Mouse (Mus musculus) regulatory T cell (primary cell): Measurements from ENCODE around the gene Spo11.

Experiments used
- in situ Hi-C: fragments of 300-600 bp; cut with MboI, MseI; formaldehyde crosslinking; loops from one replicate; pipeline ENCODE4 v1.15.1; 2025; ENCODE audit warnings: high pct_unique_total_duplicates

Gene Spo11

GRCm38 (mm10) chr2:173003737-173004136 lies 26.2 kb downstream of the Spo11 start:
- in situ Hi-C loops, result loop anchor here (5.0 kb wide), 1 partner anchor 79 kb away; no protein-coding TSS in a partner anchor

- in situ Hi-C loops, result no loop called here
These were observed 32.8 kb downstream of the Spo11 start for GRCm38 (mm10) chr2:173010220-173010717.

GRCm38 (mm10) chr2:173011440-173011839 lies 33.9 kb downstream of the Spo11 start:
- in situ Hi-C loops, result no loop called here

DNA sequence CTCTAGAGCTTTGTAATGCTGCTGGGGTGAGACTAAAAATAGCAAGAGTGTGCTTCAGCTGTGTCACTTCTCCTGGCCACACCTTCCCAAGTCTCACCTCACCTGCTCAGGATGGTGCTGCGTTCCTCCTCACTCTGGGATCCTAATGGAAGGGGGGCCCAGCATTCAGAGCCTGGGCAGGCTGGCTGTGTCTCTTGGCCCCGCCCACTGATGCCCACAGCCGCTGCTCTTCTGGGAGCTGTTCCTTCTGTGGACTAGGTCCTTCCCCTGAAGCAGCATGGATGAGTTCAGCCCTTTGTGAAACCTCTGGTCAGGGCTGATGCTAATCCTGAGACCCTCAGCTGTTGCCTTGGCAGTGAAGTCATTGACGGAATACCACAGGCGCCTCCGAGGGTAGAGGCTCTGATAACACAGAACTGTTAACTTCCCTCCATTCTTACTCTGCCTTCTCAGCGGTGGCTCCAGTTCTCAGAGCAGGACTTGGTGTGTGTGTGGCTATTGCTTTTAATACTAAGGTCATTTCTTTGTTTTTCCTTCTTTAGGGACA lies 37.3 kb downstream of the Spo11 start:
- in situ Hi-C loops, result no loop called here

- in situ Hi-C loops, result no loop called here
These were observed 40.4 kb downstream of the Spo11 start for GRCm38 (mm10) chr2:173017940-173018339.

GRCm38 (mm10) chr2:173018618-173019017 lies 41.1 kb downstream of the Spo11 start:
- in situ Hi-C loops, result no loop called here

GRCm38 (mm10) chr2:173019322-173019721 lies 41.8 kb downstream of the Spo11 start:
- in situ Hi-C loops, result no loop called here

- in situ Hi-C loops, result loop anchor here (5.0 kb wide), 1 partner anchor 1308 kb away; no protein-coding TSS in a partner anchor
These were observed 42.3 kb downstream of the Spo11 start for GRCm38 (mm10) chr2:173019790-173020189.

DNA sequence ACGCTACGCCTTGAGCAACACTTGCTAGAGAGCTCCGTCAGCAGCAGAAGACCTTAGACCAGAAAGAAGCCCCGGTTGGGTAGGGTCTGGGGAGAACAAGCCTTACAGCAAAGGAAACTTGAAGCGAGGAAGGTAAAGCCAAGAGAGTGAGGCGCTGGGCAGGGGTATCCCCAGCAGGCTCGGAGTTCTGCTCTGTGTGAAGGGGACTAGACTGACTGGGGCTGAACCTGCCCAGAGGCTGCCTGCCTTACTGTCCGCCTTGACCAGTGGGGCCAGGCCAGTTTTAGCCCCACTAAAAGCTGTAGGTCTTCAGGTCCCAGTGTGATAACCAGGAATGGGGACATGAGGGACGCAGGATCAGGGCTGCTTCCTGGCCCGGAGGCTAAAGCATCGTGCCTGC lies 42.9 kb downstream of the Spo11 start, which contains the start of gene Rbm38:
Gene Rbm38 (plus strand): TSS at position 69 of the 400 bp plus-strand sequence.
- in situ Hi-C loops, result loop anchor here (5.0 kb wide), 1 partner anchor 1307 kb away; no protein-coding TSS in a partner anchor

DNA sequence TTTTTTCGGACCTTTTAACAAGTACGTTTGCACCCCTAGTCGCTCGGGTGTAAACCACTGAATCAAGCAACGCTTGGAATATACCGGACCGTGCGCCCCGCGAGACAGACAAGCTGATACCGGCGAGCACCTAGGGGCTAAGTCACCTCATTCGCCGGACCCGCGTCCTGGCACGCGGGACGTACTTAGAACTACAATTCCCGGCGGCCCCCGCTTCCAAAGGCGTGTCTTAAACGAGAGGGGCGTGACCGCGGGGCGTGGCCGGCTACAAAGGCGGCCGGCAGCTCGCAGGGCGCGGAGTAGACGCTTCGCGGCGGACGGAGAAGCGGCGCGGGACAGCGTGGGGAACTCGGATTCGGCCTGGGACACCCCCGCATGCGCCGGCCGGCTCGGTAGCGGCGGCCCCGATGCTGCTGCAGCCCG lies 44.1 kb downstream of the Spo11 start:
- in situ Hi-C loops, result loop anchor here (5.0 kb wide), 1 partner anchor 1306 kb away; no protein-coding TSS in a partner anchor

GRCm38 (mm10) chr2:173022056-173022681 lies 44.7 kb downstream of the Spo11 start:
- in situ Hi-C loops, result loop anchor here (5.0 kb wide), 1 partner anchor 1305 kb away; no protein-coding TSS in a partner anchor

- in situ Hi-C loops, result loop anchor here (5.0 kb wide), 1 partner anchor 1304 kb away; no protein-coding TSS in a partner anchor
These were observed 45.3 kb downstream of the Spo11 start for GRCm38 (mm10) chr2:173022813-173023212.

GRCm38 (mm10) chr2:173023371-173023851 lies 45.9 kb downstream of the Spo11 start:
- in situ Hi-C loops, result loop anchor here (5.0 kb wide), 1 partner anchor 1304 kb away; no protein-coding TSS in a partner anchor

DNA sequence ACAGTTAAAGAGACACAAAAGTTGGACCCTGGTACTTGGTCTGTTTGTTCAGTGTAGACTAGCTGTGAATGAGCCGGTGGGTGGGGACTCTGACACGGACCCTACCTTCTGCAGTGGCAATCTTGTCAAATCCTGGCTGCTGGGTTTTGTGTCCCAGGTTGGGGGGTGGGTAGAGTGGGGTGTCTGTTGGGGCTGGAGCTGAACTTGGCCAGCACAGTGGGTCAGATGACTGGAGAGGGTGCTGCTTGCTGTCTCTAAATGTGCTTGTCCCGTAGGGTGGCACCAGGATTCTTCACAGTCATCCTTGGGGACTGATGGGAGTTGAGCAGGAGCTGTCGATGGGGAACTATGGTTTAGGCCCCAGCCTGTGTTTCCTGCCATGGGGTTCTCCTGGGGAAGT lies 46.5 kb downstream of the Spo11 start:
- in situ Hi-C loops, result loop anchor here (5.0 kb wide), 1 partner anchor 1303 kb away; no protein-coding TSS in a partner anchor

DNA sequence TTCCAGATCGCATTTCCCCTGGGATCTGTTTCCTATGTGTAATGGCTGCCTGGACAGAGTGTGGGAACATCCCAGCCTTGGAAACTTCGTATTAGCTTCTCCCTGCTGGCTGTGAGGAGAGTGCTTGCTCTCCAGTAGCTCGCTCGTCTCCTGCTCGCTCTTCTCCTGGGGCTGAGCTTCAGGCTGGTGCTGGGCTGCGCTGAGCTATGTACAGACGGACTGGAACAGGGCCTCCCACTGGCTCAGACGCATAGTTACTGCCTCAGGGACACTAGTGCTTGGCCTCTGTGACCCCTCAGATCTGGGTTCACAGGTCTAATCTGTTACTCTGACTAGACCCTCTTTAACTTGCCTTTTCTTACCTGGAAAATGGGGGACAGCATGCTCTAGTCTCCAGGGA lies 46.9 kb downstream of the Spo11 start:
- in situ Hi-C loops, result loop anchor here (5.0 kb wide), 1 partner anchor 1303 kb away; no protein-coding TSS in a partner anchor

DNA sequence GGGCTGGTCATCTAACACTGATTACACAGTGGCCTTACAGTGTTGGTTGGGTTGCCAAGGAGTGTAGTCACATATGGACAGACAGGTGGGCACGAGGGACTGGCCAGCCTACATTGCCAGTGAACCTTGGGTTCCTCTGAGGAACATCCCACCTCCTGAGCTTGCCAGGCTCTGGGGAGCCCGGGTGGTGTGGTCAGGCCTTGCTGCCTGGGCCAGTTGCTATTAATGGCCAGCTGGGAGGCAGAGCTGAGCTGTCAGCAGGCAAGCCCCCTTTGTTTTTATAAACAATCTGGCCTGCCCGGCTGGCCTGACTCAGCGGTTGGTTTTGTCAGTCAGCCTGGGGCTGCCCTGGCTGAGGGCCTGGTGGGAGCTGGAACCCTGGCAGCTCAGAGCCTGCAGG lies 47.4 kb downstream of the Spo11 start:
- in situ Hi-C loops, result loop anchor here (5.0 kb wide), 1 partner anchor 1302 kb away; no protein-coding TSS in a partner anchor

DNA sequence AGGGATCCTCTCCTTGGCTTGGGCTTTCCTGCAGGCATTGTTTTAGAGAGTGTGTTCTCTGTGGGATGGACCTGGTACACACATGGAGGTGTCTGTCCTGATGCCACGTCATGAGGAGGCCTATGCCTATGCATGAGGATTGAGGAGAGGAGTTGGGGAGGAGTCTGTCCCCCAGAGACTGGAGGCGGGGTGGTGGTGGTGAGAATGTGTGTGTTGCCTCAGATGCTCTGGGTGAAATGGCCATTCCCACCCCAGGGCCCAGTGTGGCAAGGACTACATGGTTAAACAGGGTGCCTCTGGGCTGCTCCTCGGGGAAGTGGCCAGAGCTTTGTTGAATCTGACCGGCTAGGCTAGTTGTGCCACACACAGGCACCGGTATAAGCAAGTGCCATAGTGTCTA lies 48.8 kb downstream of the Spo11 start:
- in situ Hi-C loops, result no loop called here

- in situ Hi-C loops, result no loop called here
These were observed 49.2 kb downstream of the Spo11 start for GRCm38 (mm10) chr2:173026688-173027131.

DNA sequence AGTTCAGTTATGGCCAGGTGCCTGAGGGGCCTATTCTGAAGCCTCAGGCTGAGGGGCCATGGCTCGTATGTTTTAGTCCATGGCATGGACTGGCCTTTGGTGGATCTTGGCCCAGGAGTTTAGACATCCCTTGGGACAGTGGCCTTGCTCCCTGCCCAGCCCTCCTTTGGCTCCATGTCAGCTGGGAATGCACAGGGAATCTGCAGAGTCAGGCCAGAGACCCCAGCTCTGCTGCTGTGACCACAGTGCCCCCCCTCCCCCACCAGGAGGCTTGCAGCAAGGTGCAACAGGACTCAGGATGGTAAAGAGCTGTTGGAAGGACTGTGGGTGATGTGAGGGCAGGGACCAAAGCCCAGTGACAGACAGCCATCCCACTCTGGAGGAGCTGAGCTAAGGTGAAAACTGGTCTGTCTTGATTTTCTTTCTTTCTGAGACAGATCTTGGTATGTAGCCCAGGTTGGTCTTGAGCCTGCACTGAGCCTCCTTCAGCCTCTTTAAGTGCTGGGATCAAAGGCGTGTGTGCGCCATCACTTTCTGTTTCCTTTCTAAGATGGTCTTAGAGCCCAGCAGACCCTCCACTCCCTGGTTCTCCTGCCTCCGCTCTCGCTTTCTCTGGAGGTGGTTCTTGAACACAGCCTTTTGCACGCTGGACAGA lies 49.8 kb downstream of the Spo11 start:
- in situ Hi-C loops, result no loop called here

- in situ Hi-C loops, result no loop called here
These were observed 50.5 kb downstream of the Spo11 start for GRCm38 (mm10) chr2:173027824-173028495.

DNA sequence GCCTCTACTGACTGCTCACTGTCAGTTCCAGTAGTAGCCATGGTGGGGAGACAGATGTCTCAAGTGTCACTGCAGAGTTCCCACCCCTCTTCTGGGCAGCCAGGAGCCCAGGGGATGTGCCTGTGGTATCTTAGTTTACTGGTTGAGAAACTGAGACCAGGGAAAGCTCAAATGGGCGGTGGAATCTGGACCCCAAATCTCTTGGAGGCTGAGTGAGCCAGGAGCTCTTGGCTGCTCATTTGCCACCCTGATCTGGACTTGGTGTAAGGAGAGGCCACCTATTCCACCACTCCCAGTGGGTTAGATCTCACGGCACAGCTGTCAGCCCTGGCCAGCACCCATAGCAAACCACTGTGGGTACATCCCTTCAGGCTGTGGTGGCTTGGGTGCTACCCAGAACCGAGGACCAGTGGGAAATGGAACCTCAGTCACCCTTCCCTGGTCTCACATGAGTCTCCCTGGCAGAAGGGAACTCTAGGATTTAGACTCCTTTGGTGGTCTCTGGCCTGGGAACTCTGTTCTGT lies 51.1 kb downstream of the Spo11 start:
- in situ Hi-C loops, result no loop called here
